Mouse (Mus musculus) hindbrain, postnatal 0 days (tissue): ENCODE measurements around the gene Gm49711. TPM values are rescaled to one million over a fixed set of nuclear protein-coding genes. Genes with fewer than 3 reads are reported as not detected.

Source experiments
- ATAC-seq: fragments of 200-750 bp; cut with Nextera tagmentation; 2 replicates; pipeline ENCODE4 v1.8.0; 2017; ENCODE audit warnings: mild to moderate bottlenecking, moderate TSS enrichment, moderate library complexity
- DNase-seq: peaks from one replicate; pipeline ENCODE4 v3.0.0-alpha.2; 2015; ENCODE audit warnings: low spot score
- H3K27ac ChIP-seq: fragments of 300-500 bp; sonication (generic); 2 replicates; pipeline ENCODE4 v1.5.1; 2014; ENCODE audit warnings: mild to moderate bottlenecking
- H3K27me3 ChIP-seq: fragments of 300-500 bp; sonication (generic); 2 replicates; pipeline ENCODE4 v1.6.1; 2014; ENCODE audit warnings: low read length, mixed read lengths; ENCODE audit not compliant: insufficient read depth
- H3K36me3 ChIP-seq: fragments of 300-500 bp; sonication (generic); 2 replicates; pipeline ENCODE4 v1.6.1; 2014; ENCODE audit warnings: low read length, mixed read lengths; ENCODE audit not compliant: insufficient read depth
- H3K4me1 ChIP-seq: fragments of 300-500 bp; sonication (generic); 2 replicates; pipeline ENCODE4 v1.6.1; 2014; ENCODE audit warnings: antibody characterized with exemption, low read length, mixed read lengths; ENCODE audit not compliant: insufficient read depth
- H3K4me2 ChIP-seq: fragments of 300-500 bp; sonication (generic); 2 replicates; pipeline ENCODE4 v1.6.1; 2014; ENCODE audit warnings: low read depth, mild to moderate bottlenecking, low read length, moderate library complexity, mixed read lengths
- H3K4me3 ChIP-seq: fragments of 300-500 bp; sonication (generic); 2 replicates; pipeline ENCODE4 v1.5.1; 2014; ENCODE audit warnings: low read length
- H3K9ac ChIP-seq: fragments of 300-500 bp; sonication (generic); replicated peaks from 2 replicates; pipeline ENCODE4 v1.6.1; 2014; ENCODE audit warnings: mild to moderate bottlenecking, low read length, moderate library complexity, mixed read lengths
- H3K9me3 ChIP-seq: fragments of 300-500 bp; sonication (generic); 2 replicates; pipeline ENCODE4 v1.6.1; 2016; ENCODE audit warnings: low read length, mixed read lengths
- CTCF ChIP-seq: IDR thresholded peaks from 2 replicates; pipeline ENCODE4 v1.5.1; 2016; ENCODE audit warnings: antibody characterized with exemption, control low read depth, low read depth
- WGBS: fragments of 180-500 bp; shearing (Covaris S2); extraction: QIAGEN DNeasy Blood & Tissue Kit; methylation state at CpG from one replicate; pipeline ENCODE4 v1.1.7; 2014; 5-methylcytosine and 5-hydroxymethylcytosine counted together
- polyA plus RNA-seq: library from polyadenylated mRNA; unstranded; fragments of >200 nt; fragmentation: Nextera tagmentation; extraction: Ambion mirVana; gene quantifications from 2 replicates; pipeline ENCODE4 v1.2.1, GENCODE M21; 2015
- total RNA-seq: library from RNA; depleted of rRNA; stranded (reverse); fragments of >200 nt; gene quantifications from 2 replicates; pipeline ENCODE4 v1.2.3, GENCODE M21; 2014

Gm49711 gene
- total and polyA plus RNA-seq, 2 experiments from 2014 or later = 0.58 TPM; not detected in 1

DNA sequence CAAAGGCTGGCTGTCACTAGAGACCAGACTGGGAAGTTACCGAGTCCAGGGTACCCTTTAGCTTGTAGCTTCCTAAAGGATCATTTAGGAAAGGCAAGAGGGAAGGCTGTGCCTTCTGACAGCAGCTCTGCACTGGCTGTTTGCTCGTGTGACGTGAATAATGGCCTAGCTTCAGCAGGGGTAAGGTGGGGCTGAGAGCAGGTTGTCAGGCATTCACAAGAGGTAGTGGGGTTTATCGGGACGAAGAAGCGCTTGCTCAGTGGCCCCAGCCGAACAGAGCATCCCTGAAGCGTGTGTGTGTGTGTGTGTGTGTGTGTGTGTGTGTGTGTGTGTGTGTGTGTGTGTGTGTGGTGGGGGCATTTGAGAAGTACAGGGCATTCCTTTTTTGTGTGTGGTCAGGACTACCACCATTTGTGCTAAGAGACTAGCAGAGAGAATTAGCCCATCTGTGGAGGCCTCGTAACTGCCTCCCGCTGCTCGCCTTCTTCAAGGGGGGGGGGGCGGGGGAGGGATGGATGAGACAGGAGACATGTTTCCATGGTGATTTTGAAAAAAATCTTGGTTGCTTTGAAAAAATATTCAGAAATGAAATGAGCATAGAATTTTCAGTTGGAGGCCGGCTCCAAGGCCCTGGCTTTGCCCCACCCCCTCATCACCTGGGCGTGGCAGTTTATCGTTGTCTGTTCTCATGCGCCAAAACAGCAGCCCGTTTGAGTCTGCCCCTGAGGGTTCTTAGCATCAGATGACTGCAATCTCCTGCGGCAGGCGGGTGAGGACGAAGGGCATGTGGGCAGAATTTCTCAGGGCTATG, 57.7 kb downstream of the Gm49711 start:
- Histone ChIP-seq H3K4me2 (peak overlapping the region; percentile 24; the same call in 1 of the 2 replicates), H3K9ac (no peak overlapping the region), H3K4me1 (peaks cover 26% of the 10 kb centered on the region), H3K36me3 (peaks cover 7% of the 10 kb centered on the region; the same call in 1 of the 2 replicates), H3K9me3 (no peaks in the 10 kb centered on the region), H3K27me3 (no peaks in the 10 kb centered on the region), H3K27ac (peak overlapping the region; percentile 79), H3K4me3 (no peak overlapping the region)
- 17% methylated on average over 19 of the region's 20 CpGs for WGBS
- ATAC-seq (peak; percentile 66), DNase-seq (peak; percentile 78)
- TF ChIP-seq CTCF = no peak

DNA sequence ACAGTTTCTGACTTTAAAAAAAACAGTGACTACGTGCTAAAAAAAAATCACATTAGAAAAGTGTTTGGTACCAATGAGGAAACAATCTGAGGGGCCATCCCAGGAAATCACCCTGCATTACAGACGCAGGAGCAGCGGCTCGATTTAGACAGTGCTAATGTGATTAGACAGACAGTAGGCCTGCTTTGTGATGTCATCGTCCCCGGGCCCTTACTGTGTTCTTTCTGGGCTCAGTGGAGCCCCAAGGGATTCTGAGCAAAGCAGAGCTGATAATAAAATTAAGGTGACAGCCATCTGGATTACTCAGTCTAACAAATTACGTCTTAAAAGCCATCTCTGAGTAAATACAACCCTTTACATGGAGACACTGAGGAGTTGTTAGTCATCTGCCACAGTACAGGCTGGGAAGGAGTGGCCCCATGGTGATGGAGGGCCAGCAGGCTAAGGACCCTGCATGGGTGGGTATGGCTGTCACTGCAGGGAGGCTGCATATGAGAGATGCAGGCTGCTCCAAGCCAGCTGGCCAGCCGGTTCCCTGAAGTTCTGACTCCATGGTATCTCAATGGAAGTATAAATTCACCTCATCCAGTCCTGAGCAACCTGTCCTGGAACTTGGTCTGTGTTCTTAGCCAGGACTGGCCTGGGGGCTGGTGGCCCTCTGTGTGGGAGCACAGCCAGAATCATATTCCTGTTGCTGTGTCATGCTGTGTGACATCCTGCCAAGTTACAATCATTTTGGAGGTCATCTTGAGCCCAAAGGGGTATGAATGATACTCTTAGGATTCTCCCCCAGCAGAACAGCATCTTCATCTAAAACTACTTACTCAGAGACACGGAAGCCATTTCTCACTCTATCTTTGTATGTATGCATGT, 59.5 kb downstream of the Gm49711 start:
- H3K9me3 ChIP-seq = no peaks in the 10 kb centered on the region
- TF ChIP-seq CTCF = no peak
- H3K4me1 ChIP-seq = peaks cover 26% of the 10 kb centered on the region
- no peak overlapping the region for H3K4me3 ChIP-seq
- no peak overlapping the region for H3K9ac ChIP-seq
- 0 out of 2 replicates have a peak overlapping the region, but pooled peaks have one; percentile 15 for H3K27ac ChIP-seq
- no peaks in the 10 kb centered on the region for H3K27me3 ChIP-seq
- no peaks in the 10 kb centered on the region; the same call in 1 of the 2 replicates for H3K36me3 ChIP-seq
- no peak overlapping the region for H3K4me2 ChIP-seq
- 57% methylated on average over 9 of the region's 9 CpGs for WGBS
- no peak for ATAC-seq
- DNase-seq = no peak

DNA sequence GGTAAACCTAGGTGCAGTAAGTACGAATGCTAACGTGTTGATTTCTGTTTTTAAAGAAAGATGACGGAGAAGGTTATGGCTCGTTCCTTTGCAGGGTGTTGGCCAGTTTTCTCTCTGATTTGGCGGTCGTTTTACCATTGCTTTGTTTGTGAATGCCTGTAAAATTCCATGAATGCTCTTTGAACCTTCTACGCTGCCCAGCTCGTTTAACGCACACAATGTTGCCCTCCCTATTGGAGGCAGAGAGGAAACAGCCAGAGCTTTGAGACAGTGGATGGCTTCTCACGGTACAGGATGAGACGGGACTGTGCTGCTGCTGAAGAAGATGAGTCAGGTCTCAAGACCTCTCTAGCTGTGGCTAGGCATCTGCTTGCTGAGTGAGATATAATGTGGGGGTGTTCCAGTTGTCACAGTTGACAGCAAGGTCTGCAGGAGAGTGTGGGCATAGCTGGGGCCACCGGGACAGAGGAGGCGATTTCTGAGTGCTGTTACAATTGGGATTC, 60.9 kb downstream of the Gm49711 start:
- Histone ChIP-seq H3K4me2 (no peak overlapping the region), H3K4me3 (no peak overlapping the region), H3K27me3 (no peaks in the 10 kb centered on the region), H3K9me3 (no peaks in the 10 kb centered on the region), H3K4me1 (peaks cover 26% of the 10 kb centered on the region), H3K27ac (0 out of 2 replicates have a peak overlapping the region, but pooled peaks have one; percentile 15), H3K9ac (no peak overlapping the region), H3K36me3 (no peaks in the 10 kb centered on the region)
- ATAC-seq (no peak), DNase-seq (no peak)
- 57% methylated on average over 13 of the region's 13 CpGs for WGBS
- TF ChIP-seq CTCF = no peak

DNA sequence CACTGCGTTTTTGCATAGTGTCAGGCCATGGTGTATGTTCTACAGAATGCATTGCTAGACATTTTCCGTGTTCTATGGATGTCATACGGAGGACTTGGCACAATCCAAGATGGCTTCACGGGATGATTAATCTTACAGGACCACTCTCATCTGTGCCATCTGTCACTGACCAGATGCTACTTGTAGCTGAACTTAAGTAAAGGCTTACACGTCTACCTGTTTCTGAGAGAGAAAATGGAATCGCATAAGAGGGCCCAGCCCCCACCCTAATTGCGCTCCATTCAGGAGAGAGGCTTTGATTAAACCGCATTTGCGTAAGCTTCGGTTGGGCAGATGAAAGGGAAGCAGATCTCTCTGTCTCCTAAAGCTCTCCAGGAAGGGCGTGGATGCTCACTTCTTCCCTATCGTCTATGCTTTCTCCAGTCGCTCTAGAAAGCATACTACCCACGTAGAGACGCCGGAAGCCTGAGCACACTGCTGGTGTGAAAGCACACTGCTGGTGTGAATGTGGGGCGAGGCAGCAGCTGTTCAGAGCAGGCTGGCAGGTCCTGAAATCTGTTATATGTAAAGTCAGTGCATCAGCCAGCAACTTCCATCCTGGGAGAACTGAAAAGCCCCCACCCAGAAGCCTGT, 62.9 kb downstream of the Gm49711 start:
- H3K9me3 ChIP-seq = no peaks in the 10 kb centered on the region
- no peak for ATAC-seq

DNA sequence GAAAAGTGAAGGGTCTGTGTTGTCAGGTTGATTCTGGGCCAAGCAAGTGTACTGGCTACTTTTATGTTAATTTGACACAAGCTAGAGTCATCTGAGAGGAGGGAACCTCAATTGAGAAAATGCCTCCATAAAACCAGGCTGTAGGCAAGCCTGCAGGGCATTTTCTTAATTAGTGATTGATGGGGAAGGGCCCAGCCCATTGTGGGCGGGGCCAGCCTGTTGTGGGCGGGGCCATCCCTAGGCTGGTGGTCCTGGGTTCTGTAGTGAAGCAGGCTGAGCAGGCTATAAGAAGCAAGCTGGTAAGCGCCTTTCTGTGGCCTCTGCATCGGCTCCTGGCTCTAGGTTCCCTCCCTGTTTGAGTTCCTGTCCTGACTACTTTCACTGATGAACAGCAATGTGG, 69.1 kb downstream of the Gm49711 start:
- Histone ChIP-seq H3K27ac (no peak overlapping the region), H3K9me3 (no peaks in the 10 kb centered on the region), H3K9ac (no peak overlapping the region), H3K27me3 (no peaks in the 10 kb centered on the region), H3K4me3 (no peak overlapping the region), H3K36me3 (no peaks in the 10 kb centered on the region), H3K4me1 (no peaks in the 10 kb centered on the region), H3K4me2 (no peak overlapping the region)
- no peak for TF ChIP-seq CTCF
- DNase-seq = no peak
- WGBS = 54% methylated on average over 4 of the region's 4 CpGs
- no peak for ATAC-seq

More for the DNA sequence above, 62.9 kb downstream of the Gm49711 start:
- Histone ChIP-seq H3K36me3 (no peaks in the 10 kb centered on the region), H3K9ac (no peak overlapping the region), H3K4me3 (no peak overlapping the region), H3K27ac (peak overlapping the region; percentile 38; the same call in 1 of the 2 replicates), H3K4me2 (no peak overlapping the region), H3K4me1 (peaks cover 14% of the 10 kb centered on the region), H3K27me3 (no peaks in the 10 kb centered on the region)
- TF ChIP-seq CTCF = no peak
- 62% methylated on average over 17 of the region's 17 CpGs for WGBS
- peak; percentile 54 for DNase-seq

DNA sequence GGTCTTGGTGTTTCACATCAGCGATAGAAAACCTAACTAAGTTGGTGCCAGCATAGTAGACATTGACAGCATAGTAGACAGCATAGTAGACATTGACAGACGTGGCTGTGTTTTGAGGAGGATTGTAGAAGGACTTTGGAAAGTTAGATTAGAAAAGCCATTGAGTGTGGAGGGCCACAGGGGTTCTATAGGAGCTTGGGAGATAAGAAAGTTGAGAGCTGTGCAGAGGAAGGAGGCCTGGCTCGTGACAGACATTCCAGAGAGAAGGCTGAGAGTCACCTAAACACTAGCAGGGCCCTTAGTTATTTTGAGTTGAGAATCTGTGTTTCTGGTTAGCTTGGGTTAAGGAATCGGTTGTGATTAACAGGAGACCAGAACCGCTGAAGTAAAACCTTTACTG, 69.5 kb downstream of the Gm49711 start:
- no peak for TF ChIP-seq CTCF
- Histone ChIP-seq H3K9me3 (no peaks in the 10 kb centered on the region), H3K4me2 (no peak overlapping the region), H3K4me1 (no peaks in the 10 kb centered on the region), H3K4me3 (no peak overlapping the region), H3K36me3 (no peaks in the 10 kb centered on the region), H3K27ac (no peak overlapping the region), H3K27me3 (no peaks in the 10 kb centered on the region), H3K9ac (no peak overlapping the region)
- ATAC-seq (no peak), DNase-seq (no peak)
- 86% methylated on average over 5 of the region's 5 CpGs for WGBS
